Mouse (Mus musculus): ENCODE measurements around the gene Mospd2.

DNA sequence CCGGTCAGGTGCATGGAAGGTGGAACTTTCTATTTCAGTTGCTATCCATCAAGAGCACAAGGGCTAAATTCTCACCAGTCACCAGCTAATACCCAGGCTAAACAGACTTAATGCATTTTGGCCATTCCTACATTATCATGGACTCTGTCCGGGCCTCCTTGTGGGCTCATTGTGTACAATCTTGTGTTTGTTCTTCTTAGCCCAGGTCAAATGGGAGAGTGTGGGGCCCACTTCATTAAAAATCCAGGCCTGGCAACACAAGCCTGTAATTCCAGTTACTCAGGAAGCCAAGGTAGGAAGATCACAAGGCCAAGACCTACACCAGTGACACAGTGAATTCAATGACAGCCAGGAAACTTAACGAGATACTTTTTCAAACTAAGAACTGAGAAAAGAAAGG lies 9.0 kb downstream of the Mospd2 start:
- TF ChIP-seq GATA1 (IDR thresholded peaks at IDR 0.05; ENCODE audit: borderline replicate concordance, low read length) (no peak), FLI1 (IDR thresholded peaks at IDR 0.05; ENCODE audit: low read length) (no peak)

Data from megakaryocyte, embryonic 14.5 days (primary cell).